Mouse (Mus musculus) embryonic facial prominence, embryonic 13.5 days (tissue): ENCODE data around the gene Nprl3. TPM values are rescaled to one million over a fixed set of nuclear protein-coding genes. Genes with fewer than 3 reads are reported as not detected.
A peak's percentile ranks its signal among the peaks of the same experiment; 100 is the strongest.

Experiments used
- ATAC-seq: fragments of 200-750 bp; cut with Nextera tagmentation; 2 replicates; pipeline ENCODE4 v1.8.0; 2017; ENCODE audit warnings: low read depth; ENCODE audit not compliant: insufficient number of reproducible peaks, insufficient read depth, low FRiP score, low TSS enrichment
- H3K27ac ChIP-seq: fragments of 300-500 bp; sonication (generic); 2 replicates; pipeline ENCODE4 v1.5.1; 2015; ENCODE audit warnings: moderate library complexity, mild to moderate bottlenecking, inconsistent platforms
- H3K27me3 ChIP-seq: fragments of 300-500 bp; sonication (generic); 2 replicates; pipeline ENCODE4 v1.6.1; 2015; ENCODE audit warnings: mild to moderate bottlenecking, inconsistent platforms
- H3K36me3 ChIP-seq: fragments of 300-500 bp; sonication (generic); 2 replicates; pipeline ENCODE4 v1.6.1; 2015; ENCODE audit warnings: mild to moderate bottlenecking, inconsistent platforms
- H3K4me1 ChIP-seq: fragments of 300-500 bp; sonication (generic); 2 replicates; pipeline ENCODE4 v1.6.1; 2015; ENCODE audit warnings: inconsistent platforms
- H3K4me2 ChIP-seq: fragments of 300-500 bp; sonication (generic); 2 replicates; pipeline ENCODE4 v1.6.1; 2015; ENCODE audit warnings: moderate library complexity, mild to moderate bottlenecking, inconsistent platforms
- H3K4me3 ChIP-seq: fragments of 300-500 bp; sonication (generic); 2 replicates; pipeline ENCODE4 v1.5.1; 2015; ENCODE audit warnings: mild to moderate bottlenecking, inconsistent platforms
- H3K9ac ChIP-seq: fragments of 300-500 bp; sonication (generic); 2 replicates; pipeline ENCODE4 v1.6.1; 2015; ENCODE audit warnings: mild to moderate bottlenecking, inconsistent platforms
- H3K9me3 ChIP-seq: fragments of 300-500 bp; sonication (generic); 2 replicates; pipeline ENCODE4 v1.6.1; 2016; ENCODE audit warnings: inconsistent platforms
- WGBS: fragments of 180-500 bp; shearing (Covaris S2); methylation state at CpG from one replicate; pipeline ENCODE4 v1.1.7; 2015; ENCODE audit warnings: mixed read lengths; 5-methylcytosine and 5-hydroxymethylcytosine counted together
- polyA plus RNA-seq: library from polyadenylated mRNA; unstranded; fragments of >200 nt; fragmentation: Nextera tagmentation; extraction: Ambion mirVana; gene quantifications from 2 replicates; pipeline ENCODE4 v1.2.1, GENCODE M21; 2015

The Nprl3 gene
- polyA plus RNA-seq, 1 experiment from 2014 or later: 46.9 TPM

- H3K4me2 ChIP-seq: no peak overlapping the region
- ATAC-seq: no peak
- WGBS: 80% methylated on average over 3 of the region's 3 CpGs
- no peak overlapping the region for H3K9ac ChIP-seq
- H3K27me3 ChIP-seq: no peaks in the 10 kb centered on the region
- no peaks in the 10 kb centered on the region for H3K9me3 ChIP-seq
- H3K4me3 ChIP-seq: no peak overlapping the region
- H3K4me1 ChIP-seq: peaks cover 12% of the 10 kb centered on the region
- no peak overlapping the region for H3K27ac ChIP-seq
- peaks cover 70% of the 10 kb centered on the region for H3K36me3 ChIP-seq
Observed at GRCm38 (mm10) chr11:32242209-32242608, 25.3 kb downstream of the Nprl3 start.

GRCm38 (mm10) chr11:32241391-32241790, 26.1 kb downstream of the Nprl3 start:
- peak overlapping the region; percentile 49 for H3K9ac ChIP-seq
- peaks cover 69% of the 10 kb centered on the region for H3K36me3 ChIP-seq

GRCm38 (mm10) chr11:32238093-32238860, 29.2 kb downstream of the Nprl3 start:
- H3K9ac ChIP-seq: no peak overlapping the region
- no peak overlapping the region for H3K27ac ChIP-seq
- H3K4me3 ChIP-seq: no peak overlapping the region
- ATAC-seq: no peak
- peaks cover 28% of the 10 kb centered on the region for H3K4me1 ChIP-seq
- H3K9me3 ChIP-seq: no peaks in the 10 kb centered on the region
- H3K4me2 ChIP-seq: no peak overlapping the region
- no peaks in the 10 kb centered on the region for H3K27me3 ChIP-seq
- 68% methylated on average over 5 of the region's 5 CpGs for WGBS
- peaks cover 63% of the 10 kb centered on the region for H3K36me3 ChIP-seq

More at GRCm38 (mm10) chr11:32241391-32241790, 26.1 kb downstream of the Nprl3 start:
- Histone ChIP-seq H3K27ac (no peak overlapping the region), H3K4me1 (peaks cover 19% of the 10 kb centered on the region), H3K27me3 (no peaks in the 10 kb centered on the region), H3K4me3 (no peak overlapping the region), H3K9me3 (no peaks in the 10 kb centered on the region), H3K4me2 (no peak overlapping the region)
- ATAC-seq: no peak

GRCm38 (mm10) chr11:32237411-32237795, 30.1 kb downstream of the Nprl3 start:
- Histone ChIP-seq H3K27me3 (no peaks in the 10 kb centered on the region), H3K4me2 (no peak overlapping the region), H3K27ac (no peak overlapping the region), H3K9me3 (no peaks in the 10 kb centered on the region), H3K4me1 (peaks cover 28% of the 10 kb centered on the region), H3K9ac (no peak overlapping the region), H3K4me3 (no peak overlapping the region), H3K36me3 (peaks cover 72% of the 10 kb centered on the region)
- ATAC-seq: no peak
- WGBS: 97% methylated on average over 3 of the region's 3 CpGs

GRCm38 (mm10) chr11:32236712-32237410, 30.6 kb downstream of the Nprl3 start:
- no peak for ATAC-seq
- Histone ChIP-seq H3K9ac (no peak overlapping the region), H3K27me3 (no peaks in the 10 kb centered on the region), H3K36me3 (peaks cover 73% of the 10 kb centered on the region), H3K4me3 (no peak overlapping the region), H3K27ac (no peak overlapping the region), H3K4me2 (no peak overlapping the region), H3K4me1 (peaks cover 28% of the 10 kb centered on the region), H3K9me3 (no peaks in the 10 kb centered on the region)
- WGBS: 57% methylated on average over 9 of the region's 9 CpGs

GRCm38 (mm10) chr11:32236132-32236531, 31.4 kb downstream of the Nprl3 start:
- Histone ChIP-seq H3K4me1 (peaks cover 28% of the 10 kb centered on the region), H3K27me3 (no peaks in the 10 kb centered on the region), H3K9me3 (no peaks in the 10 kb centered on the region), H3K9ac (0 out of 2 replicates have a peak overlapping the region, but pooled peaks have one; percentile 6), H3K4me3 (no peak overlapping the region), H3K4me2 (no peak overlapping the region), H3K36me3 (peaks cover 73% of the 10 kb centered on the region), H3K27ac (0 out of 2 replicates have a peak overlapping the region, but pooled peaks have one; percentile 28)
- no peak for ATAC-seq
- WGBS: 57% methylated on average over 2 of the region's 2 CpGs

GRCm38 (mm10) chr11:32235646-32236045, 31.9 kb downstream of the Nprl3 start:
- no peak overlapping the region for H3K4me2 ChIP-seq
- no peaks in the 10 kb centered on the region for H3K9me3 ChIP-seq
- no peaks in the 10 kb centered on the region for H3K27me3 ChIP-seq
- WGBS: 16% methylated on average over 3 of the region's 3 CpGs
- peaks cover 28% of the 10 kb centered on the region for H3K4me1 ChIP-seq
- no peak overlapping the region for H3K9ac ChIP-seq
- H3K4me3 ChIP-seq: no peak overlapping the region
- no peak overlapping the region for H3K27ac ChIP-seq
- H3K36me3 ChIP-seq: peaks cover 73% of the 10 kb centered on the region
- ATAC-seq: no peak

- H3K27ac ChIP-seq: peak overlapping the region; percentile 28; the same call in 1 of the 2 replicates
- 86% methylated on average over 6 of the region's 6 CpGs for WGBS
Observed at GRCm38 (mm10) chr11:32234816-32235485, 32.6 kb downstream of the Nprl3 start.

GRCm38 (mm10) chr11:32233895-32234294, 33.6 kb downstream of the Nprl3 start:
- ATAC-seq: no peak
- H3K4me3 ChIP-seq: no peak overlapping the region
- no peak overlapping the region for H3K4me2 ChIP-seq
- H3K36me3 ChIP-seq: peaks cover 76% of the 10 kb centered on the region
- H3K27ac ChIP-seq: no peak overlapping the region
- no peaks in the 10 kb centered on the region for H3K27me3 ChIP-seq
- peaks cover 28% of the 10 kb centered on the region for H3K4me1 ChIP-seq
- WGBS: 94% methylated on average over 3 of the region's 3 CpGs
- no peak overlapping the region for H3K9ac ChIP-seq
- H3K9me3 ChIP-seq: no peaks in the 10 kb centered on the region

More at GRCm38 (mm10) chr11:32234816-32235485, 32.6 kb downstream of the Nprl3 start:
- H3K4me3 ChIP-seq: no peak overlapping the region
- H3K4me2 ChIP-seq: no peak overlapping the region
- no peak for ATAC-seq
- H3K9me3 ChIP-seq: no peaks in the 10 kb centered on the region
- no peaks in the 10 kb centered on the region for H3K27me3 ChIP-seq
- peaks cover 28% of the 10 kb centered on the region for H3K4me1 ChIP-seq
- H3K9ac ChIP-seq: no peak overlapping the region
- peaks cover 73% of the 10 kb centered on the region for H3K36me3 ChIP-seq

GRCm38 (mm10) chr11:32232848-32233247, 34.7 kb downstream of the Nprl3 start:
- Histone ChIP-seq H3K4me1 (peaks cover 28% of the 10 kb centered on the region), H3K27me3 (no peaks in the 10 kb centered on the region), H3K36me3 (peaks cover 83% of the 10 kb centered on the region), H3K4me2 (no peak overlapping the region), H3K4me3 (no peak overlapping the region), H3K9me3 (no peaks in the 10 kb centered on the region), H3K9ac (no peak overlapping the region), H3K27ac (no peak overlapping the region)
- WGBS: 57% methylated on average over 10 of the region's 10 CpGs
- ATAC-seq: no peak

- peaks cover 73% of the 10 kb centered on the region for H3K36me3 ChIP-seq
- H3K9ac ChIP-seq: no peak overlapping the region
- no peak for ATAC-seq
- no peak overlapping the region for H3K4me3 ChIP-seq
- no peaks in the 10 kb centered on the region for H3K9me3 ChIP-seq
- H3K4me2 ChIP-seq: no peak overlapping the region
- no peak overlapping the region for H3K27ac ChIP-seq
- 86% methylated on average over 2 of the region's 2 CpGs for WGBS
- H3K4me1 ChIP-seq: peaks cover 29% of the 10 kb centered on the region
- H3K27me3 ChIP-seq: no peaks in the 10 kb centered on the region
Observed at GRCm38 (mm10) chr11:32231125-32231524, 36.4 kb downstream of the Nprl3 start.
